8 mouse cellular contexts compared by ENCODE assay signal in genomic region chr4:82512335-82512734, GRCm38 (mm10).
DNase-seq lines count a peak whose midpoint lies in the region; ATAC-seq and TF ChIP-seq lines count a peak whose summit lies in the region.

No protein-coding gene starts in this region.

- H3K9ac ChIP-seq in hindbrain, embryonic 13.5 days: peak overlapping the region; percentile 75
- peak overlapping the region; percentile 60 for H3K9ac ChIP-seq in liver, postnatal 0 days (replicated peaks)

- peak overlapping the region; percentile 51 for H3K4me3 ChIP-seq in hindbrain, embryonic 13.5 days
- peak overlapping the region; percentile 50 for H3K4me3 ChIP-seq in liver, postnatal 0 days (ENCODE audit: low read depth, low read length)

- ATAC-seq in hindbrain, embryonic 13.5 days (ENCODE audit: low FRiP score): no peak
- no peak for ATAC-seq in liver, postnatal 0 days

- no peak for TF ChIP-seq CTCF in liver, postnatal 0 days (IDR thresholded peaks at IDR 0.05; ENCODE audit: low read depth)

- no peak for TF ChIP-seq EP300 in liver, postnatal 0 days (IDR thresholded peaks at IDR 0.05; ENCODE audit: low read depth)

- H3K27me3 ChIP-seq in hindbrain, embryonic 13.5 days: 0 out of 2 replicates have a peak, but pooled peaks cover 2% of the 10 kb centered on the region
- peaks cover 14% of the 10 kb centered on the region for H3K27me3 ChIP-seq in liver, postnatal 0 days (ENCODE audit: insufficient read depth, low read length)

- under 1% methylated on average over 13 of the region's 13 CpGs for WGBS in hindbrain, embryonic 13.5 days
- WGBS in liver, postnatal 0 days (ENCODE audit: insufficient replicate concordance): 2% methylated on average over 13 of the region's 13 CpGs

- H3K4me2 ChIP-seq in hindbrain, embryonic 13.5 days: peak overlapping the region; percentile 94
- peak overlapping the region; percentile 80 for H3K4me2 ChIP-seq in liver, postnatal 0 days (ENCODE audit: low read depth, low read length)

- H3K9me3 ChIP-seq in hindbrain, embryonic 13.5 days: no peaks in the 10 kb centered on the region
- no peaks in the 10 kb centered on the region for H3K9me3 ChIP-seq in liver, postnatal 0 days (ENCODE audit: low read length)

- peak overlapping the region; percentile 92 for H3K27ac ChIP-seq in hindbrain, embryonic 13.5 days
- H3K27ac ChIP-seq in liver, postnatal 0 days (ENCODE audit: low read depth): peak overlapping the region; percentile 90

- no peaks in the 10 kb centered on the region for H3K36me3 ChIP-seq in hindbrain, embryonic 13.5 days
- no peaks in the 10 kb centered on the region for H3K36me3 ChIP-seq in liver, postnatal 0 days (replicated peaks; ENCODE audit: insufficient read depth, low read length)

- H3K4me1 ChIP-seq in hindbrain, embryonic 13.5 days (replicated peaks): peaks cover 29% of the 10 kb centered on the region
- H3K4me1 ChIP-seq in liver, postnatal 0 days (ENCODE audit: insufficient read depth): peaks cover 7% of the 10 kb centered on the region; the same call in 1 of the 2 replicates

- DNase-seq in cerebellum, adult 9-10 months: peak; percentile 66
- no peak for DNase-seq in cerebellum, adult 18-20 months
- DNase-seq in embryo, embryonic 10 days (ENCODE audit: low spot score): peak; percentile 41
- no peak for DNase-seq in liver, postnatal 0 days
- no peak for DNase-seq in left cerebral cortex, adult 8-10 months (ENCODE audit: low spot score in 2 of 2)
- no peak for DNase-seq in thymus, postnatal 36 days
- no peak for DNase-seq in adrenal gland, adult 18-20 months (ENCODE audit: low spot score in 2 of 2)

Comparison
In these comparisons a context has a peak if more than half of its experiments do, and no peak if none do; other contexts are left out.
1. DNase-seq: peak in cerebellum, adult 9-10 months (single experiment) and embryo, embryonic 10 days (single experiment); none in cerebellum, adult 18-20 months (0 of 2), liver, postnatal 0 days (single experiment), left cerebral cortex, adult 8-10 months (0 of 2), thymus, postnatal 36 days (0 of 2) and adrenal gland, adult 18-20 months (0 of 2).